Mouse (Mus musculus) lung, adult 2 months (tissue): ENCODE data around the gene 4930402H24Rik.

ENCODE experiments used
- CTCF ChIP-seq: fragments of 200-500 bp; IDR thresholded peaks from 2 replicates; pipeline ENCODE4 v1.5.1; 2011; ENCODE audit warnings: mild to moderate bottlenecking, low read length, control low read depth; ENCODE audit not compliant: insufficient read depth
- POLR2A ChIP-seq: fragments of 200-500 bp; IDR thresholded peaks from 2 replicates; pipeline ENCODE4 v1.6.1; 2011; ENCODE audit warnings: low read depth, mild to moderate bottlenecking, control low read depth, low read length, borderline replicate concordance; ENCODE audit errors: extremely low read depth

DNA sequence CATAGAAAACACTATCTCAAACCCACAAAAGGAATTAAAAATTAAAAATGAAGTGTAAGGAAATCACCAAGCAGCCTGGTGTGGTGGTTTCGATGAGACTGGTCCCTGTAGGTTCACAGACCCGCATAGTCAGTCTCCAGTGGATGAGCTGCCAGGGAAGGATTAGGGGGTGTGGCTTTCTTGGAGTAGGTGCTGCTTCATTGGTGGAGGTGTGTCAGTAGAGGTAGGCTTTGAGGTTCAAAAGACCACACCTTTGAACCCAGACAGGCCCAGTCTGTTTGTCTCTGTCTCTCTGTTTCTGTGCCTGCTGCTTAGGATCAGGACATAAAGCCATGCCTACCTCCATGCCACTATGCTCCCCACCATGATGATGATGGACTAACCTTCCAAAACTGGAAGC is 7.4 kb downstream of the 4930402H24Rik start:
- TF ChIP-seq POLR2A, result no peak
- TF ChIP-seq CTCF, result no peak
